Mouse (Mus musculus): ENCODE data around the gene Serbp1. TPM values are rescaled to one million over a fixed set of nuclear protein-coding genes. Genes with fewer than 3 reads are reported as not detected.

Gene Serbp1
- polyA plus RNA-seq, 1 experiment, result 541 TPM

DNA sequence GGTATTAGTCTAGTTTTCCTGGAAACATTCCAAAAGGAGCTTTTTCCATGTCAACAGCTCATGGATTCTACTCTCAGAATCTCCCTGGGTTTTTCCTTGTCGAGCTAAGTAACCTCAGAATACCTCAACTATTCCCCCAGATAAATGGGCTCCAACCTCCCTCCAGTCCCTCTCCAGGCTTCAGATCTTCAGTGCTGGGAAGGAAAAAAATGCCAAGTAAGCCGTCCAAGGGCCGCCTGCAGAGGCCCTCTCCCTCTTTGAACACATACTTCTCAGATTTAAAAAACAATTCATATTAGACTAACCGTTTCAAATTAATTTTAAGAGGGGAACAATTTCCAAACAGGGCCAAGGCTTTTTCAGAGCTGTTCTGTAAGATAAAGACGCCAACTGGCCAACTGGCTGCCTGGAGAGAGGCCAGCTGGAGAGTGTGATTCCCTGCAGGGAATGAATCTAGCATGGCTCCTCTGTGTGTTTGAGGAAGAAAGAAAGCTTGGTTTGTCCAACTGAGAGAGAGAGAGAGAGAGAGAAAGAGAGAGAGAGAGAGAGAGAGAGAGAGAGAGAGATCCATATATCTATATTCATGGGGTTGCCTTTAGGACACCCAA is 37.2 kb upstream of the Serbp1 start:
- Histone ChIP-seq H3K79me3 (ENCODE audit: low read depth) (no peaks in the 10 kb centered on the region), H3K36me3 (ENCODE audit: control insufficient read depth, insufficient read depth) (no peaks in the 10 kb centered on the region), H3K27me3 (ENCODE audit: control insufficient read depth, insufficient read depth, insufficient read length) (no peaks in the 10 kb centered on the region), H3K4me3 (ENCODE audit: insufficient read depth, poor library complexity, severe bottlenecking) (no peak overlapping the region), H3ac (ENCODE audit: control insufficient read depth, insufficient read length, low read depth) (no peak overlapping the region), H3K79me2 (ENCODE audit: control insufficient read depth, insufficient read depth) (no peaks in the 10 kb centered on the region)
- TF ChIP-seq MYOG (IDR thresholded peaks at IDR 0.05; ENCODE audit: control insufficient read depth, extremely low read depth, insufficient read length) (no peak), CEBPB (IDR thresholded peaks at IDR 0.05; ENCODE audit: low read depth) (no peak), MAX (IDR thresholded peaks at IDR 0.05) (no peak), CTCF (IDR thresholded peaks at IDR 0.05; ENCODE audit: control insufficient read depth, insufficient read depth, insufficient read length) (no peak), MYOD1 (IDR thresholded peaks at IDR 0.05; ENCODE audit: control insufficient read depth, insufficient read length, low read depth) (no peak), FOSL1 (IDR thresholded peaks at IDR 0.05; ENCODE audit: insufficient read depth, low read length, poor library complexity, severe bottlenecking) (no peak), USF1 (IDR thresholded peaks at IDR 0.05; ENCODE audit: low read depth) (no peak)

DNA sequence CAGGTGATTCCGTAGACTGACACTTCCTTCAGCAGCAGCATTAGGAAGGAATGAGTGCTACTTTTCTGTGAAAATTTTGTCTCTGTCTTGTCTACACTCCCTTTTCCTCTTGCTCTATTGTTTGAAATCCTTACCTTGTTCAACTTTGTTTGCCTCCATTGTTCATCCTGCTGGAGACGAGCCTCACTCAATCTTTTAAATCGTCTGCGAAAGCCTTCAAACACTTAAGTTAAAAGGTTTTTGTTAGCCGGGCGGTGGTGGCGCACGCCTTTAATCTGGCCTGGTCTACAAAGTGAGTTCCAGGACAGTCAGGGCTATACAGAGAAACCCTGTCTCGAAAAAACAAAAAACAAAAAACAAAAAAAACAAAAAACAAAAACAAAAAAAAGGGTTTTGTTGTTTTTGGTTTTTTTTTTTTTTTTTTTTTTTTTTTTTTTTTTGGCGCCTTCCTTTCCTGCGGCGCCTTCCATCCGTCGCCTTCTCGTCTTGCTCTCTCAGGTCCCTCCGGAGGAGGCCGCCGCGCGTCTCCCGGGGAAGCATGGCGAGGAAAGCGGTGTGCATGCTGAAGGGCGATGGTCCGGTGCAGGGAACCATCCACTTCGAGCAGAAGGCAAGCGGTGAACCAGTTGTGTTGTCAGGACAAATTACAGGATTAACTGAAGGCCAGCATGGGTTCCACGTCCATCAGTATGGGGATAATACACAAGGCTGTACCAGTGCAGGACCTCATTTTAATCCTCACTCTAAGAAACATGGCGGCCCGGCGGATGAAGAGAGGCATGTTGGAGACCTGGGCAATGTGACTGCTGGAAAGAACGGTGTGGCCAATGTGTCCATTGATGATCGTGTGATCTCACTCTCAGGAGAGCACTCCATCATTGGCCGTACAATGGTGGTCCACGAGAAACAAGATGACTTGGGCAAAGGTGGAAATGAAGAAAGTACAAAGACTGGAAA is 32.6 kb upstream of the Serbp1 start:
- Histone ChIP-seq H3K4me3 (ENCODE audit: insufficient read depth, poor library complexity, severe bottlenecking) (no peak overlapping the region), H3K36me3 (ENCODE audit: control insufficient read depth, insufficient read depth) (no peaks in the 10 kb centered on the region), H3ac (ENCODE audit: control insufficient read depth, insufficient read length, low read depth) (no peak overlapping the region), H3K79me2 (ENCODE audit: control insufficient read depth, insufficient read depth) (no peaks in the 10 kb centered on the region), H3K27me3 (ENCODE audit: control insufficient read depth, insufficient read depth, insufficient read length) (no peaks in the 10 kb centered on the region), H3K79me3 (ENCODE audit: low read depth) (no peaks in the 10 kb centered on the region)
- TF ChIP-seq MAX (IDR thresholded peaks at IDR 0.05), result no peak
- TF ChIP-seq MYOD1 (IDR thresholded peaks at IDR 0.05; ENCODE audit: control insufficient read depth, insufficient read length, low read depth), result no peak
- TF ChIP-seq USF1 (IDR thresholded peaks at IDR 0.05; ENCODE audit: low read depth), result no peak
- no peak for TF ChIP-seq CTCF (IDR thresholded peaks at IDR 0.05; ENCODE audit: control insufficient read depth, insufficient read depth, insufficient read length)
- TF ChIP-seq MYOG (IDR thresholded peaks at IDR 0.05; ENCODE audit: control insufficient read depth, extremely low read depth, insufficient read length), result no peak
- no peak for TF ChIP-seq CEBPB (IDR thresholded peaks at IDR 0.05; ENCODE audit: low read depth)
- TF ChIP-seq FOSL1 (IDR thresholded peaks at IDR 0.05; ENCODE audit: insufficient read depth, low read length, poor library complexity, severe bottlenecking), result no peak

DNA sequence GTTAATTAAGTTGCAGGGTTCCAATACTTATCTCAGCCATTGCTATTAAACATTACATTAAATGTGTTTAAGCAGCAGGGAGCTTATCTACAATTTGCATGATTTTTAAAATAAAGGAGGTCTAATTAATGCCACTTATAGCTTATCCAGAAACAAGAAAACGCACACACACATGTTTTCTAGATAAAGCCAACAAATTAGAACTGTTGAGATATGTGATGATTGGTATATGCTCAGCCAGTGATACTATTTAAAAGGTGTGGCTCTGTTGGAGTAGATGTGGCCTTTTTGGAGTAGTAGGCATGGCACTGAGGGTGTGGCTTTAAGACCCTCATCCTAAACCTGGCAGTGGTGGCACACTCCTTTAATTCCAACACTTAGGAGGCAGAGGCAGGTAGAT is 25.6 kb upstream of the Serbp1 start:
- Histone ChIP-seq H3ac (ENCODE audit: control insufficient read depth, insufficient read length, low read depth) (no peak overlapping the region), H3K79me2 (ENCODE audit: control insufficient read depth, insufficient read depth) (no peaks in the 10 kb centered on the region), H3K36me3 (ENCODE audit: control insufficient read depth, insufficient read depth) (no peaks in the 10 kb centered on the region), H3K79me3 (ENCODE audit: low read depth) (no peaks in the 10 kb centered on the region), H3K27me3 (ENCODE audit: control insufficient read depth, insufficient read depth, insufficient read length) (no peaks in the 10 kb centered on the region), H3K4me3 (ENCODE audit: insufficient read depth, poor library complexity, severe bottlenecking) (no peak overlapping the region)
- TF ChIP-seq MAX (IDR thresholded peaks at IDR 0.05), result no peak
- no peak for TF ChIP-seq MYOD1 (IDR thresholded peaks at IDR 0.05; ENCODE audit: control insufficient read depth, insufficient read length, low read depth)
- TF ChIP-seq MYOG (IDR thresholded peaks at IDR 0.05; ENCODE audit: control insufficient read depth, extremely low read depth, insufficient read length), result no peak
- no peak for TF ChIP-seq FOSL1 (IDR thresholded peaks at IDR 0.05; ENCODE audit: insufficient read depth, low read length, poor library complexity, severe bottlenecking)

DNA sequence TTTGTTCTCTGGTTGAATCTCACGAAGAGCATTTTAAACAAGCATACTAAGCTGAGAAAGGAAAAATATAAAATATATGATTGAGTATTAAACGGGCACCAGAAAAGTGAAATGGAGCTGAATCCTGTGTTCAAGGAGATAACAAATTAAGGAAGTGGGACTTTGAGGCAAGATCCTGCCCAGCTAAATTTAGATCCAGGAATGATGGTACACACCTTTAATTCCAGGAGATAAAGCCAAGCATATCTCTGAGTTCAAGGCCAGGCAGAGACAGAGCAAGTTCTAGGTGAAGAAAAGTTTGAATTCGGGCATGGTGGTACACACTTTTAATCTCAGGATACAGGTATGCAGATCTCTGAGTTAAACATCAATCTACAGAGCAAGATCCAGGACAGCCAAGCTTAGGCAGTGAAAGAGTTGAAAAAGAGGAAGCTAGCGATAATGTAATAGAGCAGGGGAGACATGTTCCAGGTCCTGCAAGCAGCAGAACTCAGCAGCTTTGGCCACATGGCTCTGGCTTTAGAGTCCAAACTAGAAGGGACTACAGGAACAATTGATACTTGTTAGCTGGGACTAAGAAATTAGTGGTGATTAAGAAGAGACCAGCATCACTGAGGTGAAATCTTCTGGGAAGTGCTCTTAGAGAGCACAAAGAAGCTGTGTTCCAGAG is 24.4 kb upstream of the Serbp1 start:
- Histone ChIP-seq H3K36me3 (ENCODE audit: control insufficient read depth, insufficient read depth) (no peaks in the 10 kb centered on the region), H3K4me3 (ENCODE audit: insufficient read depth, poor library complexity, severe bottlenecking) (no peak overlapping the region), H3ac (ENCODE audit: control insufficient read depth, insufficient read length, low read depth) (no peak overlapping the region), H3K79me3 (ENCODE audit: low read depth) (no peaks in the 10 kb centered on the region), H3K27me3 (ENCODE audit: control insufficient read depth, insufficient read depth, insufficient read length) (no peaks in the 10 kb centered on the region), H3K79me2 (ENCODE audit: control insufficient read depth, insufficient read depth) (no peaks in the 10 kb centered on the region)
- TF ChIP-seq MYOG (IDR thresholded peaks at IDR 0.05; ENCODE audit: control insufficient read depth, extremely low read depth, insufficient read length) (no peak), FOSL1 (IDR thresholded peaks at IDR 0.05; ENCODE audit: insufficient read depth, low read length, poor library complexity, severe bottlenecking) (no peak), CEBPB (IDR thresholded peaks at IDR 0.05; ENCODE audit: low read depth) (no peak), MYOD1 (IDR thresholded peaks at IDR 0.05; ENCODE audit: control insufficient read depth, insufficient read length, low read depth) (no peak), MAX (IDR thresholded peaks at IDR 0.05) (no peak), CTCF (IDR thresholded peaks at IDR 0.05; ENCODE audit: control insufficient read depth, insufficient read depth, insufficient read length) (no peak), USF1 (IDR thresholded peaks at IDR 0.05; ENCODE audit: low read depth) (no peak)

DNA sequence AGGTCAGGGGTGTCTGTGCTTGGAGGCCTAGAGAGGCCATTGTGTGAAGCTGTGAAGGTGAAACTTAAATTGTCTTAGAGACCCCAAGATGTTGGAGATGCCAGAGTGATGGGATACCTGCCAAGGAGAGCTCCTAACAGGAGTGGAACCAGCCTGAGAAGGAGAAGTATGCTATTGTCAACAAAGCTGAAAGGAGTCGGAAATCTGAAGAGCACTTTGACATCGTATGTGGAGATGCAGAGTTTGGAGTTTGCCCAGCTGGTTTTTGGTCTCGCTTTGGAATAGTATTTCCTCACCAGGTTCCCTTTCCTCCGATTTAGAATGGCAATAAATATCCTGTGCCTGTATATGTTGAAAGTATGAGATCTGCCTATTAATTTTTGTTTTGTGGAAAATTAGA is 20.6 kb upstream of the Serbp1 start:
- Histone ChIP-seq H3K79me2 (ENCODE audit: control insufficient read depth, insufficient read depth) (no peaks in the 10 kb centered on the region), H3K79me3 (ENCODE audit: low read depth) (no peaks in the 10 kb centered on the region), H3K4me3 (ENCODE audit: insufficient read depth, poor library complexity, severe bottlenecking) (no peak overlapping the region), H3K27me3 (ENCODE audit: control insufficient read depth, insufficient read depth, insufficient read length) (no peaks in the 10 kb centered on the region), H3K36me3 (ENCODE audit: control insufficient read depth, insufficient read depth) (no peaks in the 10 kb centered on the region), H3ac (ENCODE audit: control insufficient read depth, insufficient read length, low read depth) (no peak overlapping the region)
- TF ChIP-seq CTCF (IDR thresholded peaks at IDR 0.05; ENCODE audit: control insufficient read depth, insufficient read depth, insufficient read length), result no peak
- TF ChIP-seq MYOD1 (IDR thresholded peaks at IDR 0.05; ENCODE audit: control insufficient read depth, insufficient read length, low read depth), result no peak
- no peak for TF ChIP-seq MYOG (IDR thresholded peaks at IDR 0.05; ENCODE audit: control insufficient read depth, extremely low read depth, insufficient read length)
- TF ChIP-seq CEBPB (IDR thresholded peaks at IDR 0.05; ENCODE audit: low read depth), result no peak
- no peak for TF ChIP-seq USF1 (IDR thresholded peaks at IDR 0.05; ENCODE audit: low read depth)
- TF ChIP-seq FOSL1 (IDR thresholded peaks at IDR 0.05; ENCODE audit: insufficient read depth, low read length, poor library complexity, severe bottlenecking), result no peak
- no peak for TF ChIP-seq MAX (IDR thresholded peaks at IDR 0.05)
